Mouse (Mus musculus) liver, embryonic 12.5 days (tissue): Measurements from ENCODE around the gene Trim2. TPM values are rescaled to one million over a fixed set of nuclear protein-coding genes. Genes with fewer than 3 reads are reported as not detected.
A peak's percentile ranks its signal among the peaks of the same experiment; 100 is the strongest.

Experiments used
- ATAC-seq: fragments of 200-750 bp; cut with Nextera tagmentation; 2 replicates; pipeline ENCODE4 v1.8.0; 2017; ENCODE audit warnings: moderate number of reproducible peaks, mild to moderate bottlenecking, moderate library complexity
- H3K27ac ChIP-seq: fragments of 300-500 bp; sonication (generic); 2 replicates; pipeline ENCODE4 v1.5.1; 2016; ENCODE audit warnings: mild to moderate bottlenecking
- H3K27me3 ChIP-seq: fragments of 300-500 bp; sonication (generic); replicated peaks from 2 replicates; pipeline ENCODE4 v1.6.1; 2016; ENCODE audit warnings: mild to moderate bottlenecking, moderate library complexity
- H3K36me3 ChIP-seq: fragments of 300-500 bp; sonication (generic); 2 replicates; pipeline ENCODE4 v1.6.1; 2016; ENCODE audit warnings: mild to moderate bottlenecking, moderate library complexity
- H3K4me1 ChIP-seq: fragments of 300-500 bp; sonication (generic); 2 replicates; pipeline ENCODE4 v1.6.1; 2016
- H3K4me2 ChIP-seq: fragments of 300-500 bp; sonication (generic); 2 replicates; pipeline ENCODE4 v1.6.1; 2016; ENCODE audit warnings: mild to moderate bottlenecking, moderate library complexity
- H3K4me3 ChIP-seq: fragments of 300-500 bp; sonication (generic); 2 replicates; pipeline ENCODE4 v1.5.1; 2016; ENCODE audit warnings: mild to moderate bottlenecking, moderate library complexity
- H3K9ac ChIP-seq: fragments of 300-500 bp; sonication (generic); 2 replicates; pipeline ENCODE4 v1.6.1; 2016; ENCODE audit warnings: mild to moderate bottlenecking, moderate library complexity
- H3K9me3 ChIP-seq: fragments of 300-500 bp; sonication (generic); replicated peaks from 2 replicates; pipeline ENCODE4 v1.6.1; 2016; ENCODE audit warnings: mild to moderate bottlenecking, moderate library complexity
- WGBS: fragments of 180-500 bp; shearing (Covaris S2); methylation state at CpG from one replicate; pipeline ENCODE4 v1.1.7; 2016; ENCODE audit not compliant: insufficient replicate concordance; 5-methylcytosine and 5-hydroxymethylcytosine counted together
- polyA plus RNA-seq: library from polyadenylated mRNA; unstranded; fragments of >200 nt; fragmentation: Nextera tagmentation; extraction: Ambion mirVana; gene quantifications from 2 replicates; pipeline ENCODE4 v1.2.1, GENCODE M21; 2016

Gene Trim2
- polyA plus RNA-seq, 1 experiment from 2014 or later, result 4.0 TPM

- H3K27me3 ChIP-seq, result peaks cover 8% of the 10 kb centered on the region; the same call in 1 of the 2 replicates
- H3K27ac ChIP-seq, result no peak overlapping the region
- no peak overlapping the region for H3K4me2 ChIP-seq
- no peaks in the 10 kb centered on the region for H3K4me1 ChIP-seq
- H3K9me3 ChIP-seq, result no peaks in the 10 kb centered on the region
- no peak for ATAC-seq
- H3K36me3 ChIP-seq, result no peaks in the 10 kb centered on the region
- no peak overlapping the region for H3K4me3 ChIP-seq
- no peak overlapping the region for H3K9ac ChIP-seq
- 58% methylated on average over 8 of the region's 8 CpGs for WGBS
Measured at GRCm38 (mm10) chr3:84247789-84248188, 58.9 kb downstream of the Trim2 start.

GRCm38 (mm10) chr3:84246421-84246861 lies 60.2 kb downstream of the Trim2 start:
- H3K4me1 ChIP-seq, result no peaks in the 10 kb centered on the region
- H3K27ac ChIP-seq, result no peak overlapping the region
- H3K36me3 ChIP-seq, result no peaks in the 10 kb centered on the region
- H3K9ac ChIP-seq, result no peak overlapping the region
- ATAC-seq, result no peak
- WGBS, result 72% methylated on average over 7 of the region's 7 CpGs
- H3K9me3 ChIP-seq, result no peaks in the 10 kb centered on the region
- H3K27me3 ChIP-seq, result 0 out of 2 replicates have a peak, but pooled peaks cover 4% of the 10 kb centered on the region
- no peak overlapping the region for H3K4me3 ChIP-seq
- H3K4me2 ChIP-seq, result no peak overlapping the region

GRCm38 (mm10) chr3:84243116-84243515 lies 63.6 kb downstream of the Trim2 start:
- 58% methylated on average over 3 of the region's 3 CpGs for WGBS
- Histone ChIP-seq H3K27me3 (0 out of 2 replicates have a peak, but pooled peaks cover 3% of the 10 kb centered on the region), H3K27ac (no peak overlapping the region), H3K9ac (no peak overlapping the region), H3K9me3 (no peaks in the 10 kb centered on the region), H3K4me2 (no peak overlapping the region), H3K4me1 (no peaks in the 10 kb centered on the region), H3K36me3 (no peaks in the 10 kb centered on the region), H3K4me3 (no peak overlapping the region)
- no peak for ATAC-seq

GRCm38 (mm10) chr3:84242497-84242896 lies 64.2 kb downstream of the Trim2 start:
- no peak overlapping the region for H3K27ac ChIP-seq
- no peaks in the 10 kb centered on the region for H3K9me3 ChIP-seq
- ATAC-seq, result no peak
- H3K9ac ChIP-seq, result no peak overlapping the region
- H3K4me1 ChIP-seq, result no peaks in the 10 kb centered on the region
- no peak overlapping the region for H3K4me3 ChIP-seq
- H3K4me2 ChIP-seq, result no peak overlapping the region
- 66% methylated on average over 4 of the region's 4 CpGs for WGBS
- H3K36me3 ChIP-seq, result no peaks in the 10 kb centered on the region
- no peaks in the 10 kb centered on the region for H3K27me3 ChIP-seq

GRCm38 (mm10) chr3:84241098-84241497 lies 65.6 kb downstream of the Trim2 start:
- H3K4me3 ChIP-seq, result no peak overlapping the region
- 71% methylated on average over 4 of the region's 4 CpGs for WGBS
- no peak overlapping the region for H3K4me2 ChIP-seq
- H3K4me1 ChIP-seq, result no peaks in the 10 kb centered on the region
- no peaks in the 10 kb centered on the region for H3K36me3 ChIP-seq
- no peaks in the 10 kb centered on the region for H3K9me3 ChIP-seq
- H3K27ac ChIP-seq, result no peak overlapping the region
- H3K9ac ChIP-seq, result no peak overlapping the region
- H3K27me3 ChIP-seq, result no peaks in the 10 kb centered on the region
- no peak for ATAC-seq

GRCm38 (mm10) chr3:84235420-84236304 lies 71.0 kb downstream of the Trim2 start:
- Histone ChIP-seq H3K27ac (no peak overlapping the region), H3K9me3 (0 out of 2 replicates have a peak, but pooled peaks cover 5% of the 10 kb centered on the region), H3K36me3 (no peaks in the 10 kb centered on the region), H3K9ac (no peak overlapping the region), H3K4me1 (peaks cover 26% of the 10 kb centered on the region), H3K4me2 (no peak overlapping the region; the same call in 1 of the 2 replicates), H3K27me3 (no peaks in the 10 kb centered on the region), H3K4me3 (no peak overlapping the region)
- no peak for ATAC-seq
- 56% methylated on average over 10 of the region's 10 CpGs for WGBS

GRCm38 (mm10) chr3:84234562-84234961 lies 72.1 kb downstream of the Trim2 start:
- ATAC-seq, result no peak
- no peaks in the 10 kb centered on the region for H3K27me3 ChIP-seq
- no peaks in the 10 kb centered on the region for H3K36me3 ChIP-seq
- H3K4me3 ChIP-seq, result no peak overlapping the region
- WGBS, result 57% methylated on average over 4 of the region's 4 CpGs
- H3K9ac ChIP-seq, result no peak overlapping the region
- no peak overlapping the region; the same call in 1 of the 2 replicates for H3K4me2 ChIP-seq
- H3K4me1 ChIP-seq, result peaks cover 26% of the 10 kb centered on the region
- H3K9me3 ChIP-seq, result 0 out of 2 replicates have a peak, but pooled peaks cover 5% of the 10 kb centered on the region
- no peak overlapping the region for H3K27ac ChIP-seq

GRCm38 (mm10) chr3:84233663-84234415 lies 72.8 kb downstream of the Trim2 start:
- 0 out of 2 replicates have a peak, but pooled peaks cover 5% of the 10 kb centered on the region for H3K9me3 ChIP-seq
- 62% methylated on average over 5 of the region's 5 CpGs for WGBS
- H3K27ac ChIP-seq, result no peak overlapping the region
- no peak overlapping the region for H3K9ac ChIP-seq
- H3K4me1 ChIP-seq, result peaks cover 32% of the 10 kb centered on the region
- H3K27me3 ChIP-seq, result no peaks in the 10 kb centered on the region
- no peak overlapping the region for H3K4me3 ChIP-seq
- no peak overlapping the region for H3K4me2 ChIP-seq
- no peaks in the 10 kb centered on the region for H3K36me3 ChIP-seq
- ATAC-seq, result no peak

GRCm38 (mm10) chr3:84232312-84232711 lies 74.4 kb downstream of the Trim2 start:
- H3K27ac ChIP-seq, result no peak overlapping the region
- ATAC-seq, result no peak
- no peaks in the 10 kb centered on the region for H3K27me3 ChIP-seq
- peaks cover 35% of the 10 kb centered on the region for H3K4me1 ChIP-seq
- 37% methylated on average over 6 of the region's 6 CpGs for WGBS
- H3K36me3 ChIP-seq, result no peaks in the 10 kb centered on the region
- no peak overlapping the region for H3K9ac ChIP-seq
- 0 out of 2 replicates have a peak, but pooled peaks cover 5% of the 10 kb centered on the region for H3K9me3 ChIP-seq
- no peak overlapping the region for H3K4me2 ChIP-seq
- no peak overlapping the region for H3K4me3 ChIP-seq

GRCm38 (mm10) chr3:84230988-84231387 lies 75.7 kb downstream of the Trim2 start:
- ATAC-seq, result 0 out of 2 replicates have a peak, but pooled peaks have one; percentile 30
- 0 out of 2 replicates have a peak, but pooled peaks cover 5% of the 10 kb centered on the region for H3K9me3 ChIP-seq
- no peak overlapping the region for H3K4me3 ChIP-seq
- H3K27me3 ChIP-seq, result no peaks in the 10 kb centered on the region
- 60% methylated on average over 3 of the region's 3 CpGs for WGBS
- no peak overlapping the region for H3K9ac ChIP-seq
- H3K4me2 ChIP-seq, result no peak overlapping the region
- H3K36me3 ChIP-seq, result no peaks in the 10 kb centered on the region
- peaks cover 35% of the 10 kb centered on the region for H3K4me1 ChIP-seq
- H3K27ac ChIP-seq, result no peak overlapping the region

GRCm38 (mm10) chr3:84228911-84229310 lies 77.8 kb downstream of the Trim2 start:
- 12% methylated on average over 15 of the region's 15 CpGs for WGBS
- Histone ChIP-seq H3K9me3 (0 out of 2 replicates have a peak, but pooled peaks cover 5% of the 10 kb centered on the region), H3K27me3 (no peaks in the 10 kb centered on the region), H3K4me2 (peak overlapping the region; percentile 61), H3K36me3 (no peaks in the 10 kb centered on the region), H3K9ac (no peak overlapping the region), H3K4me3 (peak overlapping the region; percentile 38), H3K4me1 (peaks cover 20% of the 10 kb centered on the region), H3K27ac (no peak overlapping the region)
- no peak for ATAC-seq
